Mouse (Mus musculus) heart, postnatal 25 days (tissue): Measurements from ENCODE around the gene Cyb561. TPM values are rescaled to one million over a fixed set of nuclear protein-coding genes. Genes with fewer than 3 reads are reported as not detected.

Source experiments
- DNase-seq: peaks from one replicate; pipeline ENCODE4 v3.0.0; 2022; ENCODE audit warnings: low spot score
- intact Hi-C: fragments of 180-260 bp; cut with DNase I; formaldehyde crosslinking; loops from one replicate; pipeline ENCODE4 v1.15.1; 2025
- total RNA-seq, 2 experiments: library from RNA; stranded (reverse); gene quantifications; 2 replicates each; pipeline ENCODE4 v1.2.3; 2021

Cyb561 gene
- total RNA-seq, 2 experiments from 2014 or later = 7.9 to 11.9 TPM

DNA sequence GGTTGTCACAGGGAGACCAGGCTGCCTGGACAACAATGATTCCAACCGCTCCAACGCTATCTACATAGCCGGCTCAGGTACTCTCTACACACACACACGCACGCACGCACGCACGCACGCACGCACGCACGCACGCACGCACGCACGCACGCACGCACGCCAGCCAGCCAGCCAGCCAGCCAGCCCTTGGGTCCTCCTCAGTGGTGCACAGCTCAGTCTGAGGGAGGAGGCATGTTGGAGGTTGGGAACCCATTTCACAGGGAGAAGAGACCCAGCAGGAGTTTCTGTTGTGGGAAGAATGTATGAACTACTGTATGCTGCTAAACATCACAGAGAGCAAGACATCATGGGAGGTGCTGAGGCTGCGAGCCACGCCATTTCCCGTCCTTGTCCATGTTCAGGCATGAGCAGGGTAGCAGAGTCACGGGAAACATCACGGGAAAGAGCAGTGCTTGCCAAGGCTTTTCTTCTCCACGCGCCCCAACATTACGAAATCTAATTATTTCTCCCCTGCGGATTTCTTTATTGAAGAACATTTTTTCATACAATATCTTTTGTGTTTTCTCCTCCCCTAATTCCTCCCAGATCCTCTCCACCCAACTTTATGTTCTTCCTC lies 2.8 kb upstream of the Cyb561 start:
- no peak for DNase-seq
- intact Hi-C loops = no loop called here

DNA sequence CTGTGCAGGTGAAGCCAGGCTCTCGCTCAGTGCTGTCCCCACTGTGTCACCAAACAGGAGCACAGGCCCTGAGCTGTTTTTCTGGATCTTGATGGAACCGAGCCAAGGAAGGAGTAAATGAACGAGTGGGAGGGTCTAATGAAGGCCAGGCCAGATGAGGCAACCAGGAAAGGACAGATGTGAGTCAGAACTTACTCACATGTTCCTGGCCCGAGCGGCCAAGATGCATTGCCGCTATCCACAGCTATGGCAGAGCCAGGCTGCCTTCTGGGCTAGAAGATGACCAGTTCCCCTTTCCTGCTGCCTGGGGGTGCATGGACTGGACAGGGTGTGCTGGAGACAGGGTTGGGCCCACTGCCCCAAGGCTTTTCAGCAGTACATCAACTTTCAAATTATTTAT lies 266 bp upstream of the Cyb561 start:
- peak; percentile 73 for DNase-seq
- intact Hi-C loops = no loop called here

DNA sequence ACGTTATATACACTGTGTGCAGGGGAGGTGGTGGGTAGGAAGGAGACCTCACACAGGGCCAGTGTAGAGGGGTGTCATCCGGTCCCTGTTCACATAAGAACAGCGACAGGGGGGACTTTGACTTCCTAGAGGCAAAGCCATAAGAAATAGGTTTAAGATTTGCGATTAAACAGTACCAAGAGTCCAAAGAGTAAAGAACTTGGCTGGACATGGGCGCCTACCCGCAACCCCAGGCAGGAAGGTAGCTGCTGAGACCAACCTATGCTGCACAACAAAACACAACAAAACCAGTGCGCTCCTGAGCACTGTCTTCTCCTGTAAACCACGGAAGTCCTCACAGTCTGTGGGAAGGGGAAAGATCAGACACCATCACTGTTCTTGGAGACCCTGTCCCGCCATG lies 1.0 kb downstream of the Cyb561 start:
- intact Hi-C loops = no loop called here
- DNase-seq = no peak

DNA sequence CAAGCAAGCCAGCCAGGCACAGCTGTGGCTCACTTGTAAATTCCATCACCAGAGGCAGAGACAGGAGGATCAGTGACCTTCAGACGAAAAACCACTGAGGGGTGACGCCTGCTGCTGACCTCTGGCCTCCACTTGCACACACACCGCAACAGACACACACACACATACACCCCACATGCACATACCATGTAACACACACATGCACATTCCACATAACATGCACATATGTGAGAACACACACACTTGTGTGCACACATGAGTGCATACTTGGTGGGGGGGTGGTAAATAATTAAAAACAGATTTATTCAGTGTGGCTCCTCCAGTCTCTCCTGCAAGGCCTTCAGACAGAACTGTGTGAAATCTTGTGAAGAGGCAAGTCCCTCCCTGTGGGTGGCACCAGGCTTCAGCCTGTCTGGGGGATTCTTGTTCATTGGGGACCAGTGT lies 1.5 kb downstream of the Cyb561 start:
- intact Hi-C loops = no loop called here

GRCm38 (mm10) chr11:105950519-105950918 lies 2.6 kb downstream of the Cyb561 start:
- intact Hi-C loops = no loop called here
- DNase-seq = no peak

More for the DNA sequence above, 1.5 kb downstream of the Cyb561 start:
- DNase-seq = no peak

- DNase-seq = no peak
Observed at GRCm38 (mm10) chr11:105948255-105948654, 4.9 kb downstream of the Cyb561 start.

DNA sequence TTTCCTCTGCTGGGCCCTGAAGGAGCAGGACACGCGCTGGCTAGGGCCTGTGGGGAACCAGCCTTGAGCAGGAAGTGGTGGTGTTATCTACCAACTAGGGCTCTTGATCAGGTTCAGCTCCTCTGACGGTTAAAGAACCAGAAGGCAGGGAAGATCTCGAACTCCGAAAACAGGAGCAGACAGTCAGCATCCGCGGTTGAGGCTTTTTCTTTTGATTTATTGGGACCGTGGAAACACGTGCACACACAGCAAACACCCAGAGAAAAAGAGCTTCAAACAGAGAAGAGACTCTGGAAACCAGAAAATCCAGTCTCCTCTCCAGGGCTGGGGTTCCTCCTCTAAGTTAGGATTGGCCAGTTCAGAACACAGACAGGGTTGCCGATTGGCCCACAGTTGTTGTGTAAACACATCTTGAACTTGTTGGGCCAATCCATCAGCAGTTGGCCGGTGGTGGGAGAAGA lies 6.4 kb downstream of the Cyb561 start:
- intact Hi-C loops = loop anchor here (2.0 kb wide), 1 partner anchor 20 kb away; the partner anchor contains the start of gene Ace
- DNase-seq = no peak

More at GRCm38 (mm10) chr11:105948255-105948654, 4.9 kb downstream of the Cyb561 start:
- intact Hi-C loops = no loop called here

- DNase-seq = peak; percentile 70
- intact Hi-C loops = no loop called here
Observed at GRCm38 (mm10) chr11:105944770-105945672, 8.1 kb downstream of the Cyb561 start.

GRCm38 (mm10) chr11:105944126-105944621 lies 9.0 kb downstream of the Cyb561 start:
- DNase-seq = peak; percentile 77
- intact Hi-C loops = no loop called here

DNA sequence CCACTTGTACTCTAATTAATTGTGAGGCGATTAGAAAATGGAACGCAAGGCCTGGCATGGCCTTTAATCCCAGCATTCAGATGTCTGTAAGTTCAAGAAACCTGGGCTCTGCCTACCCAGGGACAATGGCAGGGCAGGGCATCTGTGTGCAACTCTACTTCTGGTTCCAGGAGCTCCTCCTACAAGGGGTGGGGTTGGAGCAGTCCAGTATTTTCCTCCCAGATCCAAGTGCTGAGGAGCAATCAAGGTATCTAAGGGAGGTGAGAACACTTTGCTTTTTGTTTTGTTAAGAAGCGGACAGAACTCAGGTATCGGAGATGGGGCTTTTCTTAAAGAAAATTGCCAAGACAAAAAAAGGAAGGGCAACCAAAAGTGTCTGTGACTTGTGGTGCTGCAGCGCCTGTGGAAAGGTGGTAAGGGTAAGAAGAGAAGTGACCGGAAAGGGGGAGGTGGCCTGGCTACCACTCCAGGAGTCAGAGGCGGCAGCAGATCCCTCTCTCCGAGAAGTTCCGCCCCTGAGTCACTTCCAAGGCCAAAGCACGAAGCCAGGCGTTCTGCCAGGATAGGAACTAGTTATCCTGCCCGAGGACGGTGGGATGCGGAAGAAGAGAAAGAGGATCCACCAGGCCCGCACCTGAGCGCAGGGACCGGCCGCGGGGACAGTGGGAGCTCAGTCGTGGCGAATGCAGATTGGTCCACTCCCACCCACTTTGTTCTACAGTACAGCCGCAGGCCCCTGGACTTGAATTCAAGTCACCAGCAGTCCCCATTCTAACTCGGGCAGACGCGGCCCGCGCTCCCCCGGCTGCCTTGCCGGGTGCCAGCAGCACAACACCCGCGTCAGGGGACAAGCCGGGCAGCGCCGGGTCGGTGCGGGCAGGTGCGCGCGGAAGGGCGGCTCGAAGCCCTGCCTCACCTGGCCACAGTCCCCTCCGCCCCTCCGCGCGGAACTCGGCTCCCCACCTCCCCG lies 9.7 kb downstream of the Cyb561 start:
- intact Hi-C loops = no loop called here
- no peak for DNase-seq

- no peak for DNase-seq
- intact Hi-C loops = no loop called here
Observed at GRCm38 (mm10) chr11:105941973-105942372, 11.2 kb downstream of the Cyb561 start.

- DNase-seq = peak; percentile 48
Observed at GRCm38 (mm10) chr11:105938771-105939170, 14.4 kb downstream of the Cyb561 start.

GRCm38 (mm10) chr11:105936974-105937373 lies 16.2 kb downstream of the Cyb561 start:
- intact Hi-C loops = no loop called here
- no peak for DNase-seq

More at GRCm38 (mm10) chr11:105938771-105939170, 14.4 kb downstream of the Cyb561 start:
- intact Hi-C loops = no loop called here

DNA sequence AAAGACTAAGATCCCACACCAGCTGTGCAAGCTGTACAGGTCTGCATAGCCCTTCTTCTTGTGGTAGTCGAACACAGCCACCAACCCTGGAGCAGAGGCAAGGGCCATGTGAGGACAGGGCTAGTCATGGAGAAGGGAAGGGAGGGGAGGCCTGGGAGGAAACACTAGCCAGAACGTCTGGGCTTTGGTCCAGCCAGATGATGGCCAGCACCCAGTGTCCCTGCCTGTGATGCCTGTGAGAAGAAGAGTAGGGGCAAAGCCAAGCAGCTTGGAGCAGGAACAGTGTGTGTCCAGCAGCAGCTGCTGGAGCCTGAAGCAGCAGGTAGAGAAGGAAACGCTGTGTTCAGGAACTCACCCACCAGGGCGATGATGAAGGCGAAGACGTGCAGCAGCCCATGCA lies 16.9 kb downstream of the Cyb561 start:
- peak; percentile 87 for DNase-seq
- intact Hi-C loops = no loop called here

DNA sequence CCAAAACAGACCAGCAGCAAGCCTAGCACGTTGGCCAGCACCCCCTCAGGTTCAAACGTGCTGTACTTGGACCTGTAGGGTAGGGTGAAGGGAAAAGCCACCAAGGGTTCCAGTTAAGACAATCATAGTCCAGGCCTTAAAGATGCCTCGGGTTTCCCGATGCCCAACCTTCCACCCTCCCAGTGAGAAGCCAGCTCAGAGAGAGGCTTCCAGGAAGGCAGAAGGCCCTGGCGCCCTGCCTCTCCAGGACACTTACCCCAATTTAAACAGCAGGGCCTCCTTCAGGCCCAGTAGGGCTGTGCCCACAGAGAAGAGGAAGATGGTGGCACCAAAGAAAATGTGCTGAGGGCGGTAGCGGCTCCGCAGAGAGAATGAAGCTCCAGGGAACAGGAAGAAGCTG lies 17.6 kb downstream of the Cyb561 start:
- intact Hi-C loops = no loop called here
- DNase-seq = no peak

GRCm38 (mm10) chr11:105934816-105935215 lies 18.3 kb downstream of the Cyb561 start:
- intact Hi-C loops = no loop called here
- peak; percentile 56 for DNase-seq

DNA sequence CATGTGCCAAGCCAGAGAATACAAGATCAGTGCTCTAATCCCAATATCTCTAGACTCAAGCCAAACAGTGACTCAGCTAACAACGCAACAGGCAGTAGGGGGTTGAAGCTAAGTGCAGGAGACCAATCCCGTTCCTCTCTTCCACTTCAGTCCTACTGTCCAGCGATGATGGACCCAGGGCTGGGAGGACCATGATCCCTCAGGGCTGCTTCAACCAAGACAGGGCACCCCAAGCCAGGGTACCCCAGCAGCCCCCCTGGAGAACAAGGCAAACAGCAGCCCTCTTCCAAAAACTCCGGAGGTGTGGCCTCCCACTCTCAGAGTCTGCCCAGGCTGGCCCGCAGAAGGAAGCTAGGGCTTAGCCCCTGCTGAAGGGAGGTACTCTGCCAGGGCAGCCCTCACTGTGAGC lies 18.8 kb downstream of the Cyb561 start:
- no peak for DNase-seq
- intact Hi-C loops = no loop called here

DNA sequence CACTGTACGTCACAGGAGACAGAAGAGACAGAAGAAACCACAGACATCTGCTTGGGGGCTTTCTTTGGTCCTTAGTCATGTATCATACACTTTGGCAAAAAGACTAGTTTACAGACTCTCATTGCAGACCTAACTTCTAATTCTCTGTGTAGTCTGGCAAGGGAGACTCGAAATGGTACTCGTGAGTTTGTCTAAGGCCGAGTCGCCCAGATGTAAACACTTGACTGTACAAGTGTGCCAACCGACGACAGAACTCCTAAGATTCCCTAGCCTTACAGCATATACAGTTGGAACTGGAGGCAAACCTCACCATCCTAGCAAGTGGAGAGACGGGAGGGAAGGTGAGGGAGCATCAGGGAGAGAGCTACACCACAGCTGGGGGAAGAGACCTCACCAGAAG lies 19.4 kb downstream of the Cyb561 start:
- intact Hi-C loops = no loop called here
- no peak for DNase-seq

DNA sequence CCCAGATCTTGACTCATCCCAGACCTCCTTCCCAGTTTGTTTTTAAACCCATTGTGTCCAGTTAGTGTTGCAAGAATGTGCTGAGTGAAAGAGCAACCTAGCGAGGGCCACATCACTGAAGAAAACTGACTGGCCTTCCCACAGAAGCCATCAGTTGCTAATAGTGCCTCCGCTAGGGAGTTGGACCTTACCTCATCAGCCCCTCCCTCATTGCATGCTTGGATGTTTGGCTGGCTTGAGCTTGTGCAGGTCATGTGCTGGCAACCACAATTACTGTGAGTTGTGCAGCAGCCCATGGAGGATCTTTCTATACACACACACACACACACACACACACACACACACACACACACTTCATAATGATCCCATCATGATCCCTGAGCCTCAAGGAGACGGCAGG lies 21.8 kb downstream of the Cyb561 start:
- intact Hi-C loops = no loop called here
- DNase-seq = no peak

GRCm38 (mm10) chr11:105928171-105928570 lies 25.0 kb downstream of the Cyb561 start:
- DNase-seq = no peak
- intact Hi-C loops = no loop called here
